Mouse (Mus musculus) MEL-GATA-1-ER (cell line): Measurements from ENCODE around the gene Pon3.

Experiments
- DNase-seq: peaks from one replicate; pipeline ENCODE4 v3.0.0-alpha.2; 2012; ENCODE audit warnings: low read depth; ENCODE audit errors: extremely low read depth

Pon3 gene

GRCm38 (mm10) chr6:5186229-5186950 is 69.7 kb downstream of the Pon3 start:
- DNase-seq = no peak

- DNase-seq = no peak
Measured at GRCm38 (mm10) chr6:5180645-5181044, 75.4 kb downstream of the Pon3 start.

GRCm38 (mm10) chr6:5179189-5179588 is 76.9 kb downstream of the Pon3 start:
- DNase-seq = no peak

GRCm38 (mm10) chr6:5177967-5178891 is 77.9 kb downstream of the Pon3 start:
- no peak for DNase-seq

- DNase-seq = no peak
Measured at GRCm38 (mm10) chr6:5174179-5174812, 81.8 kb downstream of the Pon3 start.

GRCm38 (mm10) chr6:5172571-5172970 is 83.5 kb downstream of the Pon3 start:
- no peak for DNase-seq

- DNase-seq = no peak
Measured at GRCm38 (mm10) chr6:5171418-5171817, 84.7 kb downstream of the Pon3 start.
